Mouse (Mus musculus) lung, postnatal 0 days (tissue): ENCODE results near the gene Mrpl23.

ENCODE experiments used
- CTCF ChIP-seq: IDR thresholded peaks from 2 replicates; pipeline ENCODE4 v1.5.1; 2016; ENCODE audit warnings: antibody characterized with exemption, mild to moderate bottlenecking
- EP300 ChIP-seq: IDR thresholded peaks from 2 replicates; pipeline ENCODE4 v1.6.1; 2016; ENCODE audit warnings: antibody characterized with exemption, mild to moderate bottlenecking, control low read depth

DNA sequence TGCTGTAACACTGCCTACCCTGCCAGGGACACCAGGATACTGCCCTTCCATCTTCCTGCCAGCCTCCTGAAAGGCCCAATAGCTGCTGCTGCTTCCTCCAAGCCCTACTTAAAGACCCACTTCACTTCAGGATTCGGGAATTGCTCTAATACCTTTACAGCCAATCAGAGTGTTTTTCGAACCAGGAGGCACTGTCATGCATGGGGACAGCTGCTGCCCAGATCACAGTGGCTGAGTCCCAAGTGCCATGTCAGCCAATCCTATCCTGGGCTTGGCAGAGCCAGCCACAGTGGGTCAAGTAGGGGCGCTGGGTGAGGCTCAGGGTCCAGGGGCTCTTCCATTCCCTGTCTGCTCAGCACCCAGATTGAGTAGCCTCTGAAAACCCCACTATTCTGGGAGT lies 36.3 kb upstream of the Mrpl23 start:
- TF ChIP-seq CTCF (no peak), EP300 (no peak)
